ENCODE assay signal across 13 mouse cellular contexts in genomic region chr7:134246624-134247023, GRCm38 (mm10).
"Had no signal": no experiment of that assay in that cellular context is flagged by ENCODE, and none has a peak within 500 bp of the region (broad histone marks: within the 10 kb centered on the region; RNA-seq: fewer than 3 reads in every experiment).

No protein-coding gene starts in this region.

- DNase-seq: kidney, adult 9 months; kidney, postnatal 14 days; kidney, postnatal 4 days; liver, postnatal 0 days; lung, postnatal 10 days; lung, postnatal 4 days; midbrain, embryonic 14.5 days; thymus, postnatal 25 days had no signal

- ATAC-seq: liver, postnatal 0 days had no signal

- H3K9ac ChIP-seq: limb, embryonic 15.5 days; liver, embryonic 14.5 days; liver, postnatal 0 days; lung, embryonic 15.5 days had no signal

- H3K4me2 ChIP-seq: limb, embryonic 15.5 days; liver, embryonic 11.5 days; lung, embryonic 15.5 days; midbrain, embryonic 11.5 days had no signal

- H3K27ac ChIP-seq: limb, embryonic 15.5 days; liver, embryonic 14.5 days; lung, embryonic 15.5 days had no signal

- H3K4me1 ChIP-seq: limb, embryonic 15.5 days had no signal

- H3K4me3 ChIP-seq: limb, embryonic 15.5 days; lung, embryonic 15.5 days had no signal

- H3K9me3 ChIP-seq: limb, embryonic 15.5 days; lung, embryonic 15.5 days had no signal

- H3K27me3 ChIP-seq: limb, embryonic 15.5 days; lung, embryonic 15.5 days had no signal

- H3K36me3 ChIP-seq: limb, embryonic 15.5 days; lung, embryonic 15.5 days had no signal
